Mouse (Mus musculus): ENCODE measurements around the gene Gm11077.
A peak's percentile ranks its signal among the peaks of the same experiment; 100 is the strongest.

Gm11077 gene

DNA sequence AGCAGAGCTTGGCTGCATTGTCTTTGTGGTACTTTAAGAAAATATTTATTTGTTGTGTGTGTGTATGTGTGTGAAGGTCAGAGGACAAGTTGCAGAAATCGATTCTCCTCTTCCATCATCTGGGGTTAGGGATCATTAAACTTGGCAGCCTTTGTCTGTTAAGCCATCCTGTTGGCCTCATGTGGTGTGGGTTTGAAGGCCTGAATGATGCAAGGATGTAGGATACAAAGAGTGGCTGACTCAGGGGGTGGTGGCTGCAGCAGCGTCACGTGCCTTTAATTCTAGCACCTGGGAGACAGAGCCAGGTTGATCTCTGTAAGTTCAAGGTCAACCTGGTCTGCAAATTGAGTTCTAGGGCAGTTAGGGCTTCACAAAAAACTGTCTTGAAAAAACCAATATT lies 16.5 kb downstream of the Gm11077 start:
- no peak for ATAC-seq (ENCODE audit: low TSS enrichment)

- no peak for ATAC-seq (ENCODE audit: low TSS enrichment)
These were observed 18.5 kb downstream of the Gm11077 start for GRCm38 (mm10) chr6:140747591-140747990.

GRCm38 (mm10) chr6:140750371-140751080 lies 21.4 kb downstream of the Gm11077 start:
- no peak for ATAC-seq (ENCODE audit: low TSS enrichment)

DNA sequence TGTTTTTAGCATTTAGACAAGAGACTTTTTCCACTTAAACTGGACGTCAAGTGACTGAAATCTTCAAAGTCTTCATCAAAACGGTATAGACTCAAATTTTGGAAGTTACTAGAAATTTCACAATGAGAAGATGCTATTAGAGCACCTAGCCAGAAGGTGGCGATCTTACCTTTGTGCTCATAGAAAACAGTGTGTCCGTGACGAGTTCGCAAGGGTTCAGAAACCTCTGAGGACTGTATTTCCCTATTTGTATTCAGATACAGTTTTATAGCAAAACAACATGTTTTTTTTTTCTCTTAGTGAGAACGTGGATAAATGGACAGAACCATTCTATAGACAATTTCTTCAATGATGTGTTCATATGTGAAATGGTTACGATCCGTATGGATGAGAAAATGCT lies 37.3 kb downstream of the Gm11077 start:
- peak; percentile 84 for ATAC-seq (ENCODE audit: low TSS enrichment)

GRCm38 (mm10) chr6:140767237-140767636 lies 38.2 kb downstream of the Gm11077 start:
- 0 out of 2 replicates have a peak, but pooled peaks have one; percentile 11 for ATAC-seq (ENCODE audit: low TSS enrichment)

- no peak for ATAC-seq (ENCODE audit: low TSS enrichment)
These were observed 39.1 kb downstream of the Gm11077 start for GRCm38 (mm10) chr6:140768180-140768579.

DNA sequence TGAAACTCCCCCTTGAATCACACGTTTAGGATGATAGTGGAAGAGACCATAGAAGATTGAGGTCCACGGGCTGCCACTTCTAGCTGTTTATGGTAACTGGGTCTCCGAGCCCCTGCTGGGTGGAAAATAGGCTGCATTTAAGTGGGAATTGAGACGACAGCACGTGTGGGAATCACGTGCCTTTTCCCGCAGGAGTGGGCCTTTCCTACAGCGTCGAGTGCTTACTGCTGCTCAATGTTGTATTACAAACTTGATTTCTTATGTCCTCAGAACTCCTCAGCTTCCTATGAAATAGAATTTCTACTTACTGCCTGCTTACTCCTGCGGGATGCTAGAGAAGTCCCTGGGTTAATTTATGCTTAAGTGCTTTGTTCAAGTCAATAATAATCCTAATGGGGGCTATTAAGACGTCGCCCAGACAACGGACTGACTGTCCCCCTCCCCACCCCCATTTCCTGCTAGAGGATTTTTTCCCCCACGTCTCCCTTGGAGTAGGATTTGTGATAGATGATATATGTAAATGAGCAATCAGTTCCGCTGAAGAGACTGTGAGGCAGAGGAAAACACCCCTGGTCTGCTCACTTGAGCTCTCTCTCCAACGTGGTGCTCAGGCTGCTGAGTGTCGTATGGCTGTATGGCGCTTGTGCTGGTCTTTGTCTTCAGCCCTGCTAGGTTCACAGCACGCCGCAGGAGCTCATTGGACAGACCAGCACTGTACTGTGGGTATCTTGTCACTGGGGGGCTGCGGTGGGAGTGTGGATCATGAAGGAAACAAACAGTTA lies 40.0 kb downstream of the Gm11077 start:
- ATAC-seq (ENCODE audit: low TSS enrichment), result no peak

GRCm38 (mm10) chr6:140776274-140776673 lies 47.2 kb downstream of the Gm11077 start:
- peak; percentile 20; the same call in 1 of the 2 replicates for ATAC-seq (ENCODE audit: low TSS enrichment)

DNA sequence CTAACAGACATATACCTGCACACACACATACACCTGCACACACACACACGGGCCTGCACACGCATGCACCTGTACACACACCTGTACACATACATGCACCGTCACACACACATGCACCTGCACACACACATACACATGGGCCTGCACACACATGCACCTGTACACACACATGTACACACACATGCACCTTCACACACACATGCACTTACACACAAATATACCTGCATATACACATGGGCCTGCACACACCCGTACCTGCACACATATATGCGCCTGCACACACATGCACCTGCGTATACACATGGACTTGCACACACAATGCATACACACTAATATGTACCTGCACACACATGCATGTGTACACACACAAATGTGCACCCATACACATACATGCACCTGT lies 53.4 kb downstream of the Gm11077 start:
- no peak for ATAC-seq (ENCODE audit: low TSS enrichment)

GRCm38 (mm10) chr6:140786058-140786457 lies 57.0 kb downstream of the Gm11077 start:
- no peak for ATAC-seq (ENCODE audit: low TSS enrichment)

DNA sequence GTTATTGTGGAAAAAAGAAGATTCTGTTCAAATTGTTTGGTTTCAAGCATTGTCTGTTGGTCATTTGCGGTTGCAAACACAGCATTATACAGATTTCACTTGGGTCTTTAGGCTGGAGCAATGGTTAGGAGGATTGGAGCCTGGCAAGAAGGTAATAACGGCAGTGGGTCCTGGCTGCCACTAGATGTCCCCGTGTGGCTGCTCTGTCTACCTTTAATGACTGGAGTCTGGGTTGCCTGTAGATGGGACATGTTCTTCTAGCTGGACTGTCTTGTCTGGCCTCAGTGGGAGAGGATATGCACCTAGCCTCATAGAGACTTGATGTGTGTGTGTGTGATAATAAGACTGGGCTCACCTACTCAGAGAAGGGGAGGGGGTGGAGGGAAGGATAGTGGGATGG lies 60.8 kb downstream of the Gm11077 start:
- peak; percentile 88 for ATAC-seq (ENCODE audit: low TSS enrichment)

- peak; percentile 41 for ATAC-seq (ENCODE audit: low TSS enrichment)
These were observed 64.7 kb downstream of the Gm11077 start for GRCm38 (mm10) chr6:140793676-140794262.

DNA sequence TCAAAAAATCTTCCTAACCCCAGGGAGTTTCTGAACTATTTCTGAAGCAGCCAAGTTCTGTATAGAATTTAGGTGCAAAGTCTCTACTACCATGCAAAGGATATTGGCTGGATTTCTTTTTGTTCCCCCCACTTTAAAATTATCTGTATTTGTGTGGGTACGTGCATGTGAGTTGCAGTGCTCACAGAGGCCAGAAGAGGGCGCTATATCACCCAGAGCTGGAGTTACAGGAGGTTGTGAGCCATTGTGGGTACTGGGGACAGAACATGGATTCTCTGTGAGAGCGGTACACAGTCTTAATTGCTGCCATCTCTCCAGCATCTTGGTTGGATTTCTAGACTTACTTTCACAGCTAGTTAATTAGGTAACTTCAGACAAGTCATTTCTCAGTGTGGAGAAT lies 69.8 kb downstream of the Gm11077 start:
- no peak for ATAC-seq (ENCODE audit: low TSS enrichment)

DNA sequence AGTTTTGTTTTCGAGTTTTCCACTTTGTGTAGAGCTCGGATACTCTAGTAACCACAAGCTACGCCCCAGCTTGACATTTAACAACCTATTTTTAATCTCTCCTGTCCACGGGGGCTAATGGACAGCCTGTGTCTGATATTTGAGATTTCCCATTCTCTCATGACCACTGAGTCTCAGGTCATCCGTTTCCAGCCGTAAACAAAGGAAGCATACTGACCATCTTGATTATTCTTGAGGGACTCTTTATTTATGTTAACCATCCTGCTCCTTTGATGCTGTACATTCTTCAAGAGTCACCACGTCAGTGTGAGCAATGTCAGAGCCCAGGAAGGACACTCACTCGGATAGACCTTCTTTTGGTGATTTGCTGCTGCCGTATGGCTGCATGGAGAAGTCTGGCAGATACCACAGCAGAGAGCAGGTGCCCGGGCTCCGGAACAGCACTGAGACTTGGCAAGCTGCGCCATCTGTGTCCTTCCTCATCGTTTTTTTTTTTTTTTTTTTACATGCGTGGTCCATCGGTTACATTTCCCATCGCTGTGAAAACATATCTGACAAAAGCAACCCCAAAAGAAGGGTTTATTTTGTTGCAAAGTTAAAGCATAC lies 70.5 kb downstream of the Gm11077 start:
- ATAC-seq (ENCODE audit: low TSS enrichment), result no peak

GRCm38 (mm10) chr6:140800587-140800986 lies 71.5 kb downstream of the Gm11077 start:
- no peak for ATAC-seq (ENCODE audit: low TSS enrichment)
